Mouse (Mus musculus) thymus, postnatal 10 days (tissue): ENCODE measurements around the gene Csnk2a2.
A peak's percentile ranks its signal among the peaks of the same experiment; 100 is the strongest.

Experiments
- DNase-seq, 2 experiments: peaks; one replicate each; pipeline ENCODE4 v3.0.0; 2021; ENCODE audit warnings: low spot score in 2 of 2

Gene Csnk2a2

DNA sequence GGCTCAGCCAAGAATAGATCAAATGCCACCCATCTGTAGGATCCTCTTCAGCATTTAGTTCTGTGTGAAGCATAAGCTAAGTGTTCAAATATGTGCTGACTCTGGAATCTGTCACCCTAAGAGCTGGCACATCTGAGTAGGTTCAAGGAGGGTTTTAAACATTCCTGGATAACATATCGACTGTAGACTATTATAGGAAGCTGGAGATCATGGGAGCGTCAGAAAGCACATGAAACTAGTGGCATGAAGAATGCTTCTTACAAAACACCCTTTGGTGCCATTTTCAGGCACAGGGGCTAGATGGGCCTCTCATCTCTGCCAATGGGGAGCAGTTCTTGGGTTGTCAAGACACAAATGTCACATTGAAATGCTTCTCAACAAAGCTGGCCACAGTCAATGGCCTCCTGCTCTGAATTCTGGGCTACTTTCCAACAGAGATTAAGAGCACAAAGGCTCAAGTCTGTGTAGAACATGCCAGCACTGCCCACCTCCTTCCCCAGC is 63.0 kb downstream of the Csnk2a2 start:
- no peak for DNase-seq

DNA sequence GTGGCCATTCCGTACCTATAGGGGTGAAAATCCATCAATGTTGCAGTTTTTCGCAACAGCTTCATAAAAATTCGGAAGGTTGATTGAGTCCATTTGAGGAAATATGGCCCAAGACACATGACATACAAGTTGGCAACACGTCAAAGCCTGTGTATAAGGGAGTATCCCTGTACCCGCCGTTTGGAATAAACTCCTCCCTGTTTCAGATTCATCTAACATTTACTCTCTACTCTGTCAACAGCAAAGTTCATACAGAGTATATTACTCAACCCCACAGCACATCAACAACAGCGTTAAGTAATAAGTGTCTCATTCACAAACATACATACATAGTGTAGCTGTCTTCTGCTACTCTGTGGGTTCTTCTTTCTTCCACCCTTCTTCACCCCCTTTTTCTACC is 65.2 kb downstream of the Csnk2a2 start:
- no peak for DNase-seq

- no peak for DNase-seq
These were observed 67.5 kb downstream of the Csnk2a2 start for GRCm38 (mm10) chr8:95422193-95422810.

DNA sequence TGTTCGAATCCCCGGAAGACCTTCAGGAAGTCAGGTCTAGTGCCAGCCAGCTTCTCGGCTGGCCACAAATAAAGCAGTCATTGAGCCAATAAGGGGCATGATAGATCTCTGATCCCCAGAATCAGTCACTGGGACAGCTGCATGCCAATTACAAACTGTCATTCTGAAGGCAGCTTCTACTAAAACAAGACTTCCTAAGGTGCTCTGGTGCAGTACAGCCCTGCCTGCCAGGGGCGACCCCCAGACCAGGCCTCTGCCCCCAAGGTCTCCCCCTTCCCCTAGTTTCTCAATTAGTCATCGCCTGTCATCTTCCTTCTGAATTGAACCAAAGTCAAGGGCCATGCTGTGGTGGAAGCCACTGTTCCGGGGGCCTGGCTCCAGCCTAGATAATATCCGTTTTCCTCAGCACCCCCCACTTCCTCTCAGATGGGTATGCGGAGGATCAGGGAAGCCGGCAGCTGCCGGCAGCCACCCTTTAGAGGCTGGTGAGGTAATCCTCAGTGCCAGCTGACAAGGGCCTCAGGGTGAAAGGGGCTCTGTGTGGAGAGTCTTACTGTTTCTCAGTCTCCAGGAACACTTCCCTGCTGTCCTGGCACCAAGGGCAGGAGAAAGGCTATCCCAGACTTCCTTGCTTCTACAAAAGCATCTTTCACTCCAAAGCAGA is 78.4 kb downstream of the Csnk2a2 start:
- DNase-seq: peak in 1 of 2 experiments; percentile 28

GRCm38 (mm10) chr8:95409518-95409917 is 80.3 kb downstream of the Csnk2a2 start:
- DNase-seq: no peak

DNA sequence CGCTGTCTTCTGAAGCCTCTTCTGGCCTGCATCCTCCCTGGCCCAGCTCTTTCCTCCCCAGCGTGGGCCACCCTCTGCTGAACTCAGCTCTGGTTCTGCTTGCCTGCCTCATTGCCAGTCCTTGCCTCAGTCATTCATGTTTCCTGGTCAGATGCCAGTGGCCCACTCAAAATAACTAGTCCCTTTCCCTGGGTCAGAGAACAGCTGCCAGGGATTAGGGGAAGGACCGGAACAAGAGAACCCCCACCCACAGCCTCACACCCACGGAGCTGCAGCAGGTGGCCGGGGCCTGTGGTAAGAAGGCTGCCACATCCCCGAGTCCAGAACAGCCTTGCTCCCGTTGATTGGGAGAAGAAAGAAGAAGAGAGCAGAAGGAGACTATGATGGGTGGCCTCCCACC is 88.7 kb downstream of the Csnk2a2 start:
- no peak for DNase-seq

- no peak for DNase-seq
These were observed 90.7 kb downstream of the Csnk2a2 start for GRCm38 (mm10) chr8:95399131-95399530.

DNA sequence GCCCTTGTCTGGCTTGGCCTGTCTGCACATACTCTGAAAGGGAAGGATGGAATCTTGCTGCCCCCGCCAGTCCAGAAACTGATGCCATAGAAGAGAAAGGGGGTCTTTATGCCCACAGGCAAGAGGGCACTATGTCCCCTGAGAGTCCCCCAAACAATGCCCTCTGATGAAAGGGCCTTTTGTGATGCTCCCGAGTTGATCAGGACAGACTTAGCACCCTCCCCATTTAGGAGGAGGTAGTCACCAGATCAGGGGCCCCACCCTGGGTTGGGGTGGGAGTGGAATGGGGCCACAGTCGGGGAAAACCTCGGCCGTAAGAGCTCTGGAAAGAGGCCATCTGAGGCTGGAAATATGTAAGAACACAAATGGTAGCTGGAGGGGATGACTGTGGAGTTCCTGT is 92.6 kb downstream of the Csnk2a2 start:
- no peak for DNase-seq

- DNase-seq: no peak
These were observed 93.1 kb downstream of the Csnk2a2 start for GRCm38 (mm10) chr8:95396752-95397151.
